Comparison of ENCODE assay signal across 8 mouse cellular contexts in genomic region chr5:66676457-66677117, GRCm38 (mm10). TPM values are rescaled to one million over a fixed set of nuclear protein-coding genes. Genes with fewer than 3 reads are reported as not detected.
DNase-seq lines count a peak whose midpoint lies in the region; ATAC-seq and TF ChIP-seq lines count a peak whose summit lies in the region.

No protein-coding gene starts in this region.

- peak; percentile 86 for ATAC-seq in forebrain, embryonic 12.5 days (ENCODE audit: low FRiP score)

- peaks cover 41% of the 10 kb centered on the region for H3K4me1 ChIP-seq in forebrain, embryonic 12.5 days
- H3K4me1 ChIP-seq in hindbrain, embryonic 10.5 days (replicated peaks): peaks cover 50% of the 10 kb centered on the region
- H3K4me1 ChIP-seq in small intestine, adult 2 months (ENCODE audit: control insufficient read depth, insufficient read depth, insufficient read length, low read length): peaks cover 6% of the 10 kb centered on the region

- peaks cover 24% of the 10 kb centered on the region for H3K36me3 ChIP-seq in forebrain, embryonic 12.5 days (replicated peaks)
- H3K36me3 ChIP-seq in hindbrain, embryonic 10.5 days: peaks cover 19% of the 10 kb centered on the region
- no peaks in the 10 kb centered on the region for H3K36me3 ChIP-seq in small intestine, adult 2 months (ENCODE audit: control insufficient read depth, insufficient read depth, low read length)

- under 1% methylated on average over 51 of the region's 51 CpGs for WGBS in forebrain, embryonic 12.5 days
- 1% methylated on average over 51 of the region's 51 CpGs for WGBS in hindbrain, embryonic 10.5 days
- 2% methylated on average over 51 of the region's 51 CpGs for WGBS in small intestine, adult 2 months

- DNase-seq in Muller cell, postnatal 12 days (ENCODE audit: inconsistent ontology term): peak; percentile 82
- DNase-seq in brain, adult 2 months (ENCODE audit: low read depth, low spot score): peak; percentile 90
- no peak for DNase-seq in hindbrain, embryonic 10.5 days (ENCODE audit: low spot score)
- peak; percentile 58 for DNase-seq in left cerebral cortex, adult 11 months (ENCODE audit: low spot score)
- peak; percentile 21 to 42 for DNase-seq in lung, postnatal 4 days
- DNase-seq in spleen, adult 12 weeks (ENCODE audit: low spot score): no peak

- 0 out of 2 replicates have a peak, but pooled peaks cover 7% of the 10 kb centered on the region for H3K27me3 ChIP-seq in forebrain, embryonic 12.5 days
- H3K27me3 ChIP-seq in hindbrain, embryonic 10.5 days (ENCODE audit: insufficient read depth, poor library complexity, severe bottlenecking): peaks cover 27% of the 10 kb centered on the region
- H3K27me3 ChIP-seq in small intestine, adult 2 months (ENCODE audit: control insufficient read depth, insufficient read depth, low read length): peaks cover 23% of the 10 kb centered on the region

- peak overlapping the region; percentile 63; the same call in 1 of the 2 replicates for H3K27ac ChIP-seq in forebrain, embryonic 12.5 days
- peak overlapping the region; percentile 89 for H3K27ac ChIP-seq in hindbrain, embryonic 10.5 days
- no peak overlapping the region for H3K27ac ChIP-seq in small intestine, adult 2 months (ENCODE audit: insufficient read depth, low read depth, low read length)

- peak overlapping the region; percentile 80 for H3K4me2 ChIP-seq in forebrain, embryonic 12.5 days

- TF ChIP-seq POLR2A in small intestine, adult 2 months (IDR thresholded peaks at IDR 0.05; ENCODE audit: low read depth, low read length): no peak

- H3K9me3 ChIP-seq in forebrain, embryonic 12.5 days: no peaks in the 10 kb centered on the region
- no peaks in the 10 kb centered on the region for H3K9me3 ChIP-seq in hindbrain, embryonic 10.5 days

- peak overlapping the region; percentile 55 for H3K4me3 ChIP-seq in forebrain, embryonic 12.5 days (replicated peaks)
- H3K4me3 ChIP-seq in hindbrain, embryonic 10.5 days: peak overlapping the region; percentile 79
- H3K4me3 ChIP-seq in small intestine, adult 2 months (ENCODE audit: low read depth, low read length): peak overlapping the region; percentile 55

- TF ChIP-seq CTCF in small intestine, adult 2 months (IDR thresholded peaks at IDR 0.05; ENCODE audit: extremely low read depth, insufficient read length, insufficient replicate concordance, low read depth, low read length): no peak

- H3K9ac ChIP-seq in forebrain, embryonic 12.5 days: peak overlapping the region; percentile 68

RNA-seq across cellular contexts. Expression of gene Uchl1, which starts 0.7 kb away (rescaled TPM):
- 539 and 554 TPM in 2 replicates for polyA plus RNA-seq in forebrain, embryonic 12.5 days (2016; fragmentation: Nextera tagmentation; extraction: Ambion mirVana)
- 287 and 400 TPM in 2 replicates for polyA plus RNA-seq in hindbrain, embryonic 10.5 days (2016; fragmentation: Nextera tagmentation; extraction: Ambion mirVana)
- polyA plus RNA-seq in small intestine, adult 2 months (2012; rRNA removed): 10.0 and 12.8 TPM in 2 replicates

RNA-seq across cellular contexts. Expression of gene Apbb2, which starts 58.0 kb away (rescaled TPM):
- polyA plus RNA-seq in forebrain, embryonic 12.5 days (2016; fragmentation: Nextera tagmentation; extraction: Ambion mirVana): 53.4 and 56.5 TPM in 2 replicates
- polyA plus RNA-seq in hindbrain, embryonic 10.5 days (2016; fragmentation: Nextera tagmentation; extraction: Ambion mirVana): 28.2 and 44.4 TPM in 2 replicates
- 2.3 and 8.3 TPM in 2 replicates for polyA plus RNA-seq in small intestine, adult 2 months (2012; rRNA removed)

Comparison
In these comparisons a context has a peak if more than half of its experiments do, and no peak if none do; other contexts are left out.
1. DNase-seq: peak in Muller cell, postnatal 12 days (single experiment), brain, adult 2 months (single experiment), left cerebral cortex, adult 11 months (single experiment) and lung, postnatal 4 days (2 of 2); none in hindbrain, embryonic 10.5 days (single experiment) and spleen, adult 12 weeks (single experiment).
2. RNA of gene Uchl1, which starts 0.7 kb away (polyA plus RNA-seq): 539 to 554 TPM in forebrain, embryonic 12.5 days and 287 to 400 TPM in hindbrain, embryonic 10.5 days; 10.0 to 12.8 TPM in small intestine, adult 2 months; every median in the first group is over 10 times any median in the second.
3. Peak in every context shown above with its lines, with median percentiles within 50 percentile points of each other: H3K4me3 ChIP-seq.